Mouse (Mus musculus): ENCODE data around the gene Arpc2. TPM values are rescaled to one million over a fixed set of nuclear protein-coding genes. Genes with fewer than 3 reads are reported as not detected.

Gene Arpc2
- polyA plus RNA-seq, 2 experiments, result 230 to 345 TPM

DNA sequence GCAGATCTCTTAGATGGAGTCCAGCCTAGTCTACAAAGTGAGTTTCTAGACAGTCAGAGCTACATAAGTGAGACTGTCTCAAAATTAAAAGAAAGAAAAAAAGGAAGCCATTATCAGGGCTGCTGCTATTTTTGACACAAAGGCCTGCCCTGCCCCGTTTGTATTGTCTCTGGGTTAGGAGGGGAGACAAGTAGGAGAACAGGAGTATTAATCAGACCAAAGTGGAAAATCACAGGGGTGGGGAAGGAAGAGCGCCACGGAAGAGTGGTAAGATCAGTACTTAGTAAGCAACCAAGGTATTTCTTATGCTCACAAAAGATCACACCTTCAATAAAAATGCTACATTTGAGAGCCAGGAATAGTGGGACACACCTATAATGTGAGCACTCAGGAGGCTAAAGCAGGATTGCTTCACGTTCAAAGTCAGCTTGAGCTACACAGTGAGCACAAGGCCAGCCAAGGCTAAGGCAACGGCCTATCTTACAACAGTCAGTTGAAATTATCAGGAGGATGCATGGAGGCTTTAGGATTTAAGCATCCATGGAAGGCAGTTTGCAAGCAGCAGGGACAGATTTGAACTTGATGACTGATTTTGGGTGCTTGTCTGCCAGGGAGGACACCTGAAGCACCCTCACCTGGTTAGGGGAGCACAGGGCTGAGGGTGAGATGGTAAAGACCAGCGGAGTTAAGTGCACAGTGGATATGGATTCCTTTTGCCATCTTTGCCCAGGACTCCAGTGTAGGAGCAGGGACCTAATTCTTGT lies 64.6 kb downstream of the Arpc2 start:
- Histone ChIP-seq H3K4me3 (replicated peaks; ENCODE audit: low read length) (no peak overlapping the region), H3K9ac (ENCODE audit: low read depth, low read length, severe bottlenecking) (no peak overlapping the region), H3K9me3 (ENCODE audit: control insufficient read depth, low read length) (no peaks in the 10 kb centered on the region), H3K4me1 (ENCODE audit: control insufficient read depth, insufficient read depth, low read length) (peaks cover 24% of the 10 kb centered on the region), H3K27ac (replicated peaks; ENCODE audit: low read depth, low read length) (no peak overlapping the region), H3K36me3 (ENCODE audit: control insufficient read depth, insufficient read depth, low read length) (no peaks in the 10 kb centered on the region), H3K4me2 (replicated peaks; ENCODE audit: low read depth, low read length, severe bottlenecking) (no peak overlapping the region), H3K27me3 (ENCODE audit: control insufficient read depth, insufficient read depth, low read length) (no peaks in the 10 kb centered on the region)
- no peak for TF ChIP-seq POLR2A (IDR thresholded peaks at IDR 0.05; ENCODE audit: borderline replicate concordance, extremely low read depth, insufficient read depth, insufficient read length)
- WGBS, result 77% methylated on average over 6 of the region's 6 CpGs
- DNase-seq (ENCODE audit: low spot score), result no peak
- ATAC-seq (ENCODE audit: low FRiP score, low read depth), result no peak

DNA sequence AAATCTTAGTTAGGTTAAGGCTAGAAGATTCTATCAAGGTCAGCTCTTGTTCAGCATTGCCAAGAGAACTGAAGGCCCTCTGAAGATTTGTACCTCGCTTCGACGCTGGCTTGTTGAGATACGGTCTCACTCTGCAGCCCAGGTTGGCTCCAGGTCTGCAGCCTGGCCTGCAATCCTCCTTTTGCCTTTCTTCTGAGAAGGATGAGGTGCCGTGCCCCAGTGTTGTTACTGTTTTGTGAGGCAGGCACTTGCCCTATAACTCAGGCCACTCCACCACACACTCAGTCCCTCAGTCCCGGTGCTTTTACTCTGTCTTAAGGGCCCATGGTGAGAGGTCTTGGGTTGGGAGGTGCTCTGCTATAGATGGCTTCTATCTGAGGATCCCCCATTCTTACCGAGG lies 66.3 kb downstream of the Arpc2 start:
- no peak for DNase-seq (ENCODE audit: low spot score)
- WGBS, result 72% methylated on average over 7 of the region's 7 CpGs
- Histone ChIP-seq H3K4me2 (replicated peaks; ENCODE audit: low read depth, low read length, severe bottlenecking) (peak overlapping the region; percentile 73; the same call in 1 of the 2 replicates), H3K9ac (ENCODE audit: low read depth, low read length, severe bottlenecking) (no peak overlapping the region), H3K4me3 (replicated peaks; ENCODE audit: low read length) (no peak overlapping the region), H3K9me3 (ENCODE audit: control insufficient read depth, low read length) (no peaks in the 10 kb centered on the region), H3K27ac (replicated peaks; ENCODE audit: low read depth, low read length) (no peak overlapping the region), H3K4me1 (ENCODE audit: control insufficient read depth, insufficient read depth, low read length) (peaks cover 10% of the 10 kb centered on the region), H3K27me3 (ENCODE audit: control insufficient read depth, insufficient read depth, low read length) (no peaks in the 10 kb centered on the region), H3K36me3 (ENCODE audit: control insufficient read depth, insufficient read depth, low read length) (no peaks in the 10 kb centered on the region)
- ATAC-seq (ENCODE audit: low FRiP score, low read depth), result no peak
- TF ChIP-seq POLR2A (IDR thresholded peaks at IDR 0.05; ENCODE audit: borderline replicate concordance, extremely low read depth, insufficient read depth, insufficient read length), result no peak

DNA sequence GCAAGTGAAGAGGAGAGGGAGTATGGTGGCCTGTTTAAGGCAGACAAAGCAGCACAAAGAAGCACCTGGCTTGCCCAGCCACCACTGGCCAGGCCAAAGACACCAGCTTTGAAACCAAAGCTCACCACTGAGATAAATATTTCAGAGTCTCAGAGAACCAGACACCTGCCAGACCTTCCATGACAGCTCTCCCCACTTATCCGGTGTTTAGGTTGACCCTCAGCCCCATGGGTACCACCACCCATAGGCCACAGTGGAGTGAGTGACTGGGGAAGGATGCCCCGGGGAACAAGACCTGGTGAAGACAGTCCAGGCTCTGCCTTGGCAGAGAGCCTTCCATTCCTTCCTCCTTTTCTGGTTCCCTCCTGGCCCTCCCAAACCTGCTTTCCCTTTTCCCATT lies 67.0 kb downstream of the Arpc2 start:
- 84% methylated on average over 2 of the region's 2 CpGs for WGBS
- Histone ChIP-seq H3K27ac (replicated peaks; ENCODE audit: low read depth, low read length) (0 out of 2 replicates have a peak overlapping the region, but pooled peaks have one; percentile 13), H3K27me3 (ENCODE audit: control insufficient read depth, insufficient read depth, low read length) (no peaks in the 10 kb centered on the region), H3K4me3 (replicated peaks; ENCODE audit: low read length) (peak overlapping the region; percentile 74), H3K9me3 (ENCODE audit: control insufficient read depth, low read length) (no peaks in the 10 kb centered on the region), H3K4me1 (ENCODE audit: control insufficient read depth, insufficient read depth, low read length) (peaks cover 6% of the 10 kb centered on the region), H3K9ac (ENCODE audit: low read depth, low read length, severe bottlenecking) (no peak overlapping the region), H3K4me2 (replicated peaks; ENCODE audit: low read depth, low read length, severe bottlenecking) (peak overlapping the region; percentile 73), H3K36me3 (ENCODE audit: control insufficient read depth, insufficient read depth, low read length) (no peaks in the 10 kb centered on the region)
- TF ChIP-seq POLR2A (IDR thresholded peaks at IDR 0.05; ENCODE audit: borderline replicate concordance, extremely low read depth, insufficient read depth, insufficient read length), result no peak
- DNase-seq (ENCODE audit: low spot score) (no peak), ATAC-seq (ENCODE audit: low FRiP score, low read depth) (no peak)

DNA sequence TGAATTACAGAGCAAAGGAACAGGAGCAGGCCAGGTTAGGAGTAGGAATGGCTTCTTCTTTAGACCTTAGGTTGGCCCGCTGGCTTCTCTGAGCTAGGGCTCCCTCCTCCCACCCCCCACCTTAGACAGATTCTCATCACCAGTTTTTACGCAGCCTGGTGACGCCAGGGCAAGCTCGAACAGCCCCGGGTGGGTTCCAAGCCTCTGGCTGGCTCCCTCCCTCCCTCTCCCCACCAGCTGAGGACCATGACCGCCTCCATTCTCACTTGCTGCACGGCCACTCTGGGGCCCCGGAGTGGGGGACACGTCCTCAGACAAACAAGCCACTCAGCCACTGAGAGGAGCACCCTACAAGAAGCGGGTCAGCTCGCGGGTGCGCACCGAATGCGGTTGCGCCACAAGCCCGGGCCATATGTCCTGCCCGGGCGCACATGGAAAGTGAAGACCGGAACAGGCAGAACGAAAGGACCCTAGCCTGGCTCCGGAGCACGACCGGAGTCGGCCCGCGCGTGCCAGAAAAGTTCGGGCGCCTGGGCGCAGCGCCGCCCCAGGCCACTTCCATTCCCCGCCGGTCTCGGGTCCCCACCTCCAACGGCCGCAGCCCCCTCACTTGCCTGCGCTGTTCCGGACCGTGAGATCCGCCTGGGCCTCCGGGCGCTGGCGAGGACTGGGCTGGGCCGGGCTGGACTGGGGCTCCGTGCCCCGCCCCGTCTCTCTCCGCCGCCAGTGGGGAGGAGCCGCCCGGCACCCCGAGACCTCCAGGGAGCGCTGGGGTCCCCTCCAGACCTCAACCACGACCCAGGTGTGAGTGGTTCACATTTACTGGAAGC lies 67.8 kb downstream of the Arpc2 start:
- H3K27me3 ChIP-seq (ENCODE audit: control insufficient read depth, insufficient read depth, low read length), result no peaks in the 10 kb centered on the region
- H3K27ac ChIP-seq (replicated peaks; ENCODE audit: low read depth, low read length), result peak overlapping the region; percentile 88
- ATAC-seq (ENCODE audit: low FRiP score, low read depth) (peak; percentile 89), DNase-seq (ENCODE audit: low spot score) (peak; percentile 46)
- peak overlapping the region; percentile 73 for H3K4me2 ChIP-seq (replicated peaks; ENCODE audit: low read depth, low read length, severe bottlenecking)
- H3K4me1 ChIP-seq (ENCODE audit: control insufficient read depth, insufficient read depth, low read length), result peaks cover 6% of the 10 kb centered on the region
- peak overlapping the region; percentile 74 for H3K4me3 ChIP-seq (replicated peaks; ENCODE audit: low read length)
- H3K36me3 ChIP-seq (ENCODE audit: control insufficient read depth, insufficient read depth, low read length), result no peaks in the 10 kb centered on the region
- H3K9ac ChIP-seq (ENCODE audit: low read depth, low read length, severe bottlenecking), result peak overlapping the region; percentile 87
- H3K9me3 ChIP-seq (ENCODE audit: control insufficient read depth, low read length), result no peaks in the 10 kb centered on the region
- no peak; the same call in 1 of the 2 replicates for TF ChIP-seq POLR2A (IDR thresholded peaks at IDR 0.05; ENCODE audit: borderline replicate concordance, extremely low read depth, insufficient read depth, insufficient read length)
- WGBS, result under 1% methylated on average over 44 of the region's 56 CpGs

GRCm38 (mm10) chr1:74304339-74304790 lies 68.5 kb downstream of the Arpc2 start:
- Histone ChIP-seq H3K9ac (ENCODE audit: low read depth, low read length, severe bottlenecking) (peak overlapping the region; percentile 87), H3K9me3 (ENCODE audit: control insufficient read depth, low read length) (no peaks in the 10 kb centered on the region), H3K4me1 (ENCODE audit: control insufficient read depth, insufficient read depth, low read length) (peaks cover 6% of the 10 kb centered on the region), H3K27ac (replicated peaks; ENCODE audit: low read depth, low read length) (peak overlapping the region; percentile 88), H3K27me3 (ENCODE audit: control insufficient read depth, insufficient read depth, low read length) (no peaks in the 10 kb centered on the region), H3K4me3 (replicated peaks; ENCODE audit: low read length) (peak overlapping the region; percentile 74), H3K36me3 (ENCODE audit: control insufficient read depth, insufficient read depth, low read length) (no peaks in the 10 kb centered on the region), H3K4me2 (replicated peaks; ENCODE audit: low read depth, low read length, severe bottlenecking) (peak overlapping the region; percentile 73)
- ATAC-seq (ENCODE audit: low FRiP score, low read depth) (no peak; the same call in 1 of the 2 replicates), DNase-seq (ENCODE audit: low spot score) (peak; percentile 46)
- WGBS, result 2% methylated on average over 12 of the region's 12 CpGs
- no peak; the same call in 1 of the 2 replicates for TF ChIP-seq POLR2A (IDR thresholded peaks at IDR 0.05; ENCODE audit: borderline replicate concordance, extremely low read depth, insufficient read depth, insufficient read length)

All from limb, embryonic 14.5 days (tissue).